Mouse (Mus musculus): ENCODE measurements at regions not wholly inside any gene's neighbourhood (a gene's known extent, or its start where the extent isn't known, plus 50 kb on each side); places are given as distances from the start of the nearest gene placed in this dataset.

DNA sequence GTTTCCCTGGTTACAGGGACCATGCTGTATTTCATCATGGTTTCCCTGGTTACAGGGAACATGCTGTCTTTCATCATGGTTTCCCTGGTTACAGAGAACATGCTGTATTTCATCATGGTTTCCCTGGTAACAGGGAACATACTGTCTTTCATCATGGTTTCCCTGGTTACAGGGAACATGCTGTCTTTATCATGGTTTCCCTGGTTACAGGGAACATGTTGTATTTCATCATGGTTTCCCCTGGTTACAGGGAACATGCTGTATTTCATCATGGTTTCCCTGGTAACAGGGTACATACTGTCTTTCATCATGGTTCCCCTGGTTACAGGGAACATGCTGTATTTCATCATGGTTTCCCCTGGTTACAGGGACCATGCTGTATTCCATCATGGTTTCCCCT, 1579.5 kb downstream of the 4930444P10Rik start:
- no peak for DNase-seq

- no peak for DNase-seq
Measured at GRCm38 (mm10) chr1:14512481-14513285, 1580.4 kb downstream of the 4930444P10Rik start.

GRCm38 (mm10) chr1:14506831-14507690, 1586.1 kb downstream of the 4930444P10Rik start:
- DNase-seq: no peak

DNA sequence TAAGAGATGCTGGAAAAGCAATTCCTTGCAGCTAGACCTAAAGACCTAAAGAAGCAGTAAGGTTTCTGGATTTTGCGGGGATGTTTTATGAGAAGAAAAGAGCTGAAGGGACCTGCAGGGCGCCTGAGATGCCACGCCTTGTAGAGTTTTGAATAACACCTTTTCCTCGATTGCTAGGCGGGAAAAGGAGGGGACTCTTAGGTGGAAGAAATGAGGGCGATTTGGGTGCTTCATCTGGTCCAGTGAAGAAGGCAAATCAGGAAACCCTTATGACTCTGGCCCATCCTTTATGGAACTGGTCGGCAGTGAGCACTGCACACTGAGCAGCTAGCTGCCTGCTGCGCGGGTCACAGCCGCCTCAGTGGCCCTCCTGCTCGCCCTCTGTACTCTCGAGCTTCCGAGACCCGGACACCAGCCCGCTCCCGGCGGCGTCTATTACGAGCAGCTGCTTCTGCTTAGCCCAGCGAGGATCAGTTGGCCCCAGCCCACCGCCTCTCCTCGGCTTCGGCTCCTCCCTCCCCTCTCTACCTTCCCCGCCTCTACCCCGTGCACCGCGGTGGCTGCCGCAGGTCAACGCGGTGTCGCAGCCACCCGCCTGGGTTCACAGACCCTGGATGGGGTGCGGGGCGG, 1586.8 kb downstream of the 4930444P10Rik start:
- DNase-seq: no peak

- no peak for DNase-seq
Measured at GRCm38 (mm10) chr1:14505741-14506140, 1587.4 kb downstream of the 4930444P10Rik start.

DNA sequence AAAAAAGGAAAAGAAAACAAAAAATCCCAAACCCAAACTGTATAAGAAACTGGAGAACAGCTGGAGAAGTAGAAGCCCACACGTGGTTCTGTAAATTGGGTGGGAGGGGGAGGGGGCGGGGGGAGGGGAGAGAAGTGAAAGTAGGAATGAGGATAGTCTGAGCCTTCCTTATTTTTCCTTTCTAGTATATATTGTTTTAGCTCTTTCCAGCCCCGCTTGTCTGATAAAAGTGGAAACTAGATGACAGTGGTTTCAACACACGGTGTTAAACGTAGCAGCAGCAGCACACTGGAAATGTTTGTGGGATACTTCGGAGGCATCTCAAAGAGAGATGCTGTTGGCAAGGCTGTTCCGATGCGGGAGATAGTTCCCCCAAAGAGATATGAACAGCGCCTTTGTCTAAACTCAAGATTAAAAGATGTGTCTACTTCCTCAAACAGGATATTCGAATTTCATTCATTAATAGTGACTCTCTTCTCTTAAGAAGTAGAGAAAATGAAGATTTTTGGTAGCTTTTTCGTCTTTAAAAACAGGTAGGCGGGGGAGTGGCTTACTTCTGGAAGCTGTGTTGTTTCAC, 1588.3 kb downstream of the 4930444P10Rik start:
- DNase-seq: no peak

GRCm38 (mm10) chr1:14503881-14504742, 1589.0 kb downstream of the 4930444P10Rik start:
- DNase-seq: no peak

DNA sequence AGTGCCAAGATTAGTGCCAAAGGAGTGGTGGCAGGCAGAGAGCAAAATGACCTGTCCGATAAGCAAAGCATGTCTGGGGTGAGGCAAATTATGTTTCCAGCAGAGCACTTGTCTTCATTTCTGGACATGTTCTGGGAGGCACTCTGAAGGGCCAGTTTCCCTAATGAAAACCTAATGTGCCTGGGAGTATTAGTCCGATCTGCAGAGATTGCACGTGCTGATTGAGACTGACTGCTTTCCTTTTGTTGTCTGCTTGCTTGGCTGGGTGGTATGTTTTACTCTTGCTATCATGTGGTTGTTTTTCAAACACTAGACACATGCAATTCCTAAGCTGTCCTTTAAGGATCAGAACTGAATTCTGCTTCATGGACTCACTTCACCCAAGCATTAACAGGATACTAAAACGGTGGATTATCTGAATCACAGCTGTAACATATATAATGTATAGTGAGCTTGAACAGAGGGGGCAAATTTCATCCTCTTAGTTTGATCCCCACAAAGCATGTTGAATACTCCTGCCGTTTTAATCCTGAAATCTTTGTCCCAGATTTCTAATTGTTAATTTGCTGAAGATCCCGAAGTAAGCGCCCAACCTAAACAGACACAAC, 1589.8 kb downstream of the 4930444P10Rik start:
- DNase-seq: no peak

DNA sequence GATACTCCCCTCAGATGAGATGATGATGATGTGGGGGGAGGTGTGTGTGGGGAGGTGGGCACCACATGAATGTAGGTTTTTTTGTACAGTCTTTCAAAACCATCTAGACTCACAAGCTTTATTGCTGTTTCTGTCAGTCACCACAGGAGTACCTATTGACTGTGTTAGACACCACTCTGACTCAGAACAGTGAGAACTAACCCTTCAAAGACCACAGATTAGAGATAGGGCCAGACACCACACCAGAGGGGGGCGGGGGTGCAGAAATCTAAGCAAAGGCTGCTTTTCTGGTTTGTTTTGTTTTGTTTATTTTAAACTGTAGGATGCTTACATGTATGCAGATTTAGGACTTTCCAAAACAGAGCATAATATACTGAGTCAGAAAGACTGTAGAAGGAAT, 1594.0 kb downstream of the 4930444P10Rik start:
- DNase-seq: no peak

DNA sequence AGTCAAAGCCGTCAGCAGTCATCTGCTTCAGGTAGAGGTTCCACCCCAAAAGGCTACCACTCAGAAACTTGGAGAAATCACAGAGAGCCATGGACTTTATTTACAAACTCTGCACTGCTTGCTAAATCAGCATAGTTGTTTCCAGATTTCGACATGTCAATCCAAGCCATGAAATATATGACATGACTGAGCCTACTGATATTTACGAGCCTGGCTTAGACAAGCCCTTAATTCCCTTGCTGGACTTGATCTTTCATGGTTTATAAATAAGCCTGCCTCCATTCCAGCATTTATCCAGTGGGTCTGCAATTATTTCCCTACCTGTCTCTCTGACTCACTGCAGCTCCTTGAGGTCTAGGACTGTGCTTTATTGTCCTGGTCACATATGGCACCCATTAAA, 1603.1 kb downstream of the 4930444P10Rik start:
- no peak for DNase-seq

GRCm38 (mm10) chr1:14487708-14488127, 1605.4 kb downstream of the 4930444P10Rik start:
- no peak for DNase-seq

- no peak for DNase-seq
Measured at GRCm38 (mm10) chr1:14485746-14486145, 1607.4 kb downstream of the 4930444P10Rik start.

DNA sequence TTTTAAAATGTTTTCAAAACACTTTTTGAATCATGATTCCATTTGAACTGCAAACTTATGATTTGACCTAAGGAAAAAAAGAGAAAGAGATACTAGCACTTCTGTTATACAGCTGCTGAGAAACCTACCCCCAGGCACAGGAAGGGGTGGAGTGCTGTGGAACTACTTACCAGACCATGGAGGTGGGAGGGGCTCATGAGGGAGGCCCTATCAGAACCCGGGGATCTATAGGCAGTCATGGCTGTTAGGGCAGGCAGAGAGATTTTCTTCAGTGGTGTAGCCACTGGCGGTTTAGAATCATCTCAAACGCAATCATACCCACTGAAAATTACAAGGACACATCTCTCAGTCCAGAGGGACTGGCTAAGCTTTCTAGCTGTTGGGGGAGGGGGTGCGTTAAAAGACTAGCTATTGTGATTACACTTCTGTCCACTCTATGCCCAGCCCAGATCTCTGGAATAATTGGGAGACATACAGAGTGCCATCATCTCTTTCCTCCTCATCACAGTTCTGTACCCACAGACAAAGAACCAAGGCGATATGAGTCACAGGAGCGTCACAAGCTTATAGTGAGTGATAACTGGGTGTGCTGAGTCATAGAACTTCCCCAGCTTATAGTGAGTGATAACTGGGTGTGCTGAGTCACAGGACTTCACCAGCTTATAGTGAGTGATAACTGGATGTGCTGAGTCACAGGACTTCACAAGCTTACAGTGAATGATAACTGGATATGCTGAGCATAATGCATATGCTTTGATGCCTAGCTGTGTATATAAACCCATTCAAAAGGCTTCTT, 1608.8 kb downstream of the 4930444P10Rik start:
- DNase-seq: peak; percentile 20

DNA sequence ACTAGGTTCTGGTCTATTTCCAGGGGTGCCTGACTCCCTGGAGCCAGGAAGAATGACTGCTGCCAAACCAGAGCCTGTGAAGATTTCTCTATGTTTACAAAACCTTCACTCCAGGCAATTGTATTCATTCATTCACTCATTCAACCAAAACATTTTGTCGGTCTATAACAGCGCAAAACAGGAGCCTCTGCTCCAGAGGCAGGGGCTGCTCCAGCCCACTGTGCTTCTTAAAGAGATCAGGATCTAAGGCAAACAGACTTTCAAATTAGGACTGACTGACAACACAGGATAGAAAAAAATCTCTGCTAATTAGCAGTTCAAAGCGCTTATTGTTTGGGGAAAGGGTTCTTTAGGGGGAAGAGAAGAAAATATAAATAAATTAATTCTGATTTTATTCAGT, 1620.8 kb downstream of the 4930444P10Rik start:
- no peak for DNase-seq

- no peak for DNase-seq
Measured at GRCm38 (mm10) chr1:14471551-14471950, 1621.6 kb downstream of the 4930444P10Rik start.

DNA sequence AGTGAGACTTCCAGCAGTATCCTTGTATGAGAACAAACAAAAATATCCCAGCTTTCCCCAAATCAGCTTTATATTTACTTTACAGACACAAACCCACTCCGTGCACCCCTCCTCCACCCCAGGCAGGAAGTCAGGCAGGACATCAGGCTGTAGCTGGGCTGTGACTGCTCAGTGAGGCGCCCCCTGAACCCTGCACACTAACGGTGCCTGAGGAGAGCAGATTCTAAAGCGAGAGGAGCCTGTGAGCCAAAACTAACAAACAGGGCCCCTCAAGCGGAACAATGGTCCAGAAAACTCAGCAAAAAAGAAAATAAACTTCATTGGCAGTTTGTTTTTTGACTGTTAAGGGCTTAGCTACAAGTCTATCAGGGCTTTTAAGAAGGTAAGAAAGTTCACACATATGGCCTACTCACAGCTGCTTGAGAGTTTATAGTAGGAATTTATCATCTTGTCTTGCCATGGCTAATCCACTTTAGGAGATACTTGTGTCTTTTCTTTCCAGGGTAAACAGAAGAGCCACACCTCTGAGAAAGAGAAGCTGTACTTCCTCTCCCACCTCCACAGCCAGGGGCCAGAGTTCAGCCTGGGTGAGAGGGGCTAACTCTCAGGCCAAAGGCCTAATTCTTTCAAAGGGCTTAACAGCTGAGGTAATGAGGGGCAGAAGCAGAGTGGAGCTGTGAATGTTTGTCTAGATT, 1628.2 kb downstream of the 4930444P10Rik start:
- DNase-seq: no peak

GRCm38 (mm10) chr1:14462496-14462895, 1630.6 kb downstream of the 4930444P10Rik start:
- DNase-seq: no peak

GRCm38 (mm10) chr1:14460811-14461210, 1632.3 kb downstream of the 4930444P10Rik start:
- DNase-seq: no peak

- no peak for DNase-seq
Measured at GRCm38 (mm10) chr1:14429326-14429725, 1663.8 kb downstream of the 4930444P10Rik start.

GRCm38 (mm10) chr1:14421030-14421429, 1672.1 kb downstream of the 4930444P10Rik start:
- DNase-seq: no peak

Measured in adrenal gland, adult 8-10 months (tissue).